Mouse (Mus musculus) embryo, embryonic 9.5 days (tissue): ENCODE results near the gene Ano5.
A peak's percentile ranks its signal among the peaks of the same experiment; 100 is the strongest.

ENCODE experiments used
- DNase-seq: peaks from one replicate; pipeline ENCODE4 v3.0.0-alpha.2; 2017; ENCODE audit errors: extremely low spot score

The Ano5 gene

GRCm38 (mm10) chr7:51628349-51628748 lies 117.5 kb downstream of the Ano5 start:
- no peak for DNase-seq

DNA sequence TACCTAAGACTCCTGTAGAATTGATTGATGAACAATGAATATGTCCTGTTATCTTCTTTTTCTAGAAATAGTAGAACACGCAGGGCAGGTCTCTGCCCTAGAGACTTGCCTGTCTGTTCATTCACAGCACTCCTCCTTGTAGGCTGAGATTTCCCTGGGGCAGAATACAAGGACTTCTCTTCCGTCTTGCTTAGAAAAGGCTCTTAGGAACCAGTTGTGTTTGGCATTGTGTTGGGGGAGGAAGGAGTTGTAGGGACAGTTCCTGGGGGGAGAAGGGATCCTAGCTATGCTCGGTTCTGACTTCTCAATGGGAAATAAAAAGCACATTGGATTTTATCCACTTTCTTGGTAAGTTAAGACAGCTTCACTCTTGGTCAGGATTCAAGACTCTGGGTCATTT lies 118.4 kb downstream of the Ano5 start:
- DNase-seq: peak; percentile 6

- DNase-seq: no peak
Observed at GRCm38 (mm10) chr7:51631171-51631570, 120.3 kb downstream of the Ano5 start.

DNA sequence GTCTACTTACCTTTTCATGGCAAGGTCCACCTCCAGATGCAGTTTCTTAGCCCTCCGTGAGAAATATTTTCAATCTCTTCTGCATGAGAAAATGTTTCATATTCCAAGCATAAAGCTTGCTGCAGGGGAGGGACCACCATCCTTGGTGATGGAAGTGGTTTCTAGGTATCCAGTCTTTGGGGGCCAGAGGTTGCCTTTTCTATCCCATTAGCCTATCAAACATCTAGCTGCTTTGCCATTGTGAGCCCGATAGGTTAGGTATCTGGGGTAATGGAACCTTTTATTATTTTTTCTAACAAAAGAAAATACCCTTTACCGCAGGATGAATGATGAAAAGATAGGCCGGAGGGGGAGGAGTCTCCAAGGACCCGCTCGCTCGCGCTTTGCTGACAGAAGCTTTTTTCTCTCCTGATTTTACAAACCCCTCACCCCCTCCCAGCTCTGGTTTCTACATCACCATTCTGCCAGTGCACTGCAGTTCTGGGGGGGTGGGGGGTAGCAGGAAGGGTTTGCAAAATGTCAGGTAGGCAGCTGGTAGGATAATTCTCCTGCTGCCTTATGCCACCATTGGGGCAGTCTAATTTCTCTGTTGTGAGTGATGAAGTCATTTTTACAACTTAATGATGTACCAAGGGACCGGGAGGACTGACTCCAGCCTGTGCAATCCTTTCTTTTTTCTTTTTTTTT lies 121.9 kb downstream of the Ano5 start:
- DNase-seq: no peak

DNA sequence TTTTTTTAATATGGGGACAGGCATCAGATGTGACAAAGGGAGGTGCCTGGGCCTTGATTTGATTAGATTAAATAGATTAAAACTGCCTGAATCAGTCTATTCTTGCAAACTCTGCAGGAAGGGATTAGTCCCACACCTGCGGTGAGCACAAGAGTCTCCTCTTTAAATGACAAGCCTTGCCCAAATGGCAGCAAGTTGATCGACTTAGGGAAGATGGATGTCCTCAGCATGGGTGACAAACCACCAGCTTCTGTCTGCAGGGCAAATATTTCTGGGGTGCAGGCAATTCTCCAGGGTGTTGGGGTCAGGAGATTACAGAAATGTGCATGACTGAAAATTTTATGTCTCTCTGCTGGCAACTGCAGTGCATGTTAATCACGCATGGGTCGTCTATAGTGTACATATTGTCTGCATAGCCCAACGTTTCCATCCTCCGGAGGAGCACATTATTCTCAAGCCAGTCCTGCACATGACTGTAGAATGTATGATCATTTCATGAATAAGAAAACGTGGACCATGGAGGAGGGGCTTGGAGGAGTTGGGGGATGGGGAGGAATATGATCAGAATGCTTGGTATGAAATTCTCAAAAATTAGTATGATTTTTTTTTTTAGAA lies 122.5 kb downstream of the Ano5 start:
- DNase-seq: no peak
